9 mouse cellular contexts compared by ENCODE assay signal in genomic region chr5:100536638-100537037, GRCm38 (mm10). TPM values are rescaled to one million over a fixed set of nuclear protein-coding genes. Genes with fewer than 3 reads are reported as not detected.
DNase-seq lines count a peak whose midpoint lies in the region; ATAC-seq lines count a peak whose summit lies in the region.
"Had no signal": no experiment of that assay in that cellular context is flagged by ENCODE, and none has a peak within 500 bp of the region (broad histone marks: within the 10 kb centered on the region; RNA-seq: fewer than 3 reads in every experiment).

No protein-coding gene starts in this region.

- H3K27ac ChIP-seq in embryonic facial prominence, embryonic 11.5 days (replicated peaks; ENCODE audit: low read depth, low read length): no peak overlapping the region
- no peak overlapping the region for H3K27ac ChIP-seq in embryonic facial prominence, embryonic 10.5 days (replicated peaks)
- no peak overlapping the region for H3K27ac ChIP-seq in neural tube, embryonic 11.5 days (ENCODE audit: low read depth, low read length)
- no peak overlapping the region for H3K27ac ChIP-seq in neural tube, embryonic 15.5 days (replicated peaks)
- no peak overlapping the region for H3K27ac ChIP-seq in liver, embryonic 13.5 days
- H3K27ac ChIP-seq: neural tube, embryonic 13.5 days had no signal

- H3K9ac ChIP-seq in embryonic facial prominence, embryonic 11.5 days (replicated peaks; ENCODE audit: low read length): no peak overlapping the region
- H3K9ac ChIP-seq in neural tube, embryonic 11.5 days (ENCODE audit: low read length): no peak overlapping the region
- no peak overlapping the region for H3K9ac ChIP-seq in neural tube, embryonic 15.5 days (replicated peaks)
- no peak overlapping the region for H3K9ac ChIP-seq in liver, embryonic 13.5 days
- H3K9ac ChIP-seq: neural tube, embryonic 13.5 days had no signal

- H3K4me1 ChIP-seq in embryonic facial prominence, embryonic 11.5 days (ENCODE audit: control insufficient read depth, insufficient read depth, low read length): no peaks in the 10 kb centered on the region
- no peaks in the 10 kb centered on the region for H3K4me1 ChIP-seq in embryonic facial prominence, embryonic 10.5 days
- no peaks in the 10 kb centered on the region for H3K4me1 ChIP-seq in neural tube, embryonic 11.5 days (ENCODE audit: control insufficient read depth, insufficient read depth, low read length)
- no peaks in the 10 kb centered on the region for H3K4me1 ChIP-seq in neural tube, embryonic 15.5 days
- H3K4me1 ChIP-seq in liver, embryonic 13.5 days (replicated peaks): no peaks in the 10 kb centered on the region
- H3K4me1 ChIP-seq: neural tube, embryonic 13.5 days had no signal

- no peaks in the 10 kb centered on the region for H3K9me3 ChIP-seq in embryonic facial prominence, embryonic 11.5 days (replicated peaks; ENCODE audit: control insufficient read depth, low read length)
- H3K9me3 ChIP-seq in embryonic facial prominence, embryonic 10.5 days: no peaks in the 10 kb centered on the region
- H3K9me3 ChIP-seq in neural tube, embryonic 11.5 days (ENCODE audit: control insufficient read depth, low read length): no peaks in the 10 kb centered on the region
- no peaks in the 10 kb centered on the region for H3K9me3 ChIP-seq in neural tube, embryonic 15.5 days (replicated peaks)
- H3K9me3 ChIP-seq in liver, embryonic 13.5 days (replicated peaks): no peaks in the 10 kb centered on the region
- H3K9me3 ChIP-seq: neural tube, embryonic 13.5 days had no signal

- no peak overlapping the region for H3K4me2 ChIP-seq in embryonic facial prominence, embryonic 11.5 days (ENCODE audit: low read depth, low read length)
- no peak overlapping the region for H3K4me2 ChIP-seq in neural tube, embryonic 11.5 days (ENCODE audit: low read depth)
- H3K4me2 ChIP-seq in neural tube, embryonic 15.5 days: no peak overlapping the region
- no peak overlapping the region for H3K4me2 ChIP-seq in liver, embryonic 13.5 days
- H3K4me2 ChIP-seq: neural tube, embryonic 13.5 days had no signal

- H3K4me3 ChIP-seq in embryonic facial prominence, embryonic 11.5 days (ENCODE audit: low read depth, low read length): no peak overlapping the region
- no peak overlapping the region for H3K4me3 ChIP-seq in embryonic facial prominence, embryonic 10.5 days
- no peak overlapping the region for H3K4me3 ChIP-seq in neural tube, embryonic 11.5 days (ENCODE audit: low read depth, low read length)
- no peak overlapping the region for H3K4me3 ChIP-seq in neural tube, embryonic 15.5 days (replicated peaks)
- no peak overlapping the region for H3K4me3 ChIP-seq in liver, embryonic 13.5 days (replicated peaks)
- H3K4me3 ChIP-seq: neural tube, embryonic 13.5 days had no signal

- WGBS in embryonic facial prominence, embryonic 11.5 days: 93% methylated on average over 3 of the region's 3 CpGs
- 86% methylated on average over 3 of the region's 3 CpGs for WGBS in embryonic facial prominence, embryonic 10.5 days
- 90% methylated on average over 3 of the region's 3 CpGs for WGBS in neural tube, embryonic 11.5 days
- 92% methylated on average over 3 of the region's 3 CpGs for WGBS in neural tube, embryonic 15.5 days
- 80% methylated on average over 3 of the region's 3 CpGs for WGBS in liver, embryonic 13.5 days (ENCODE audit: insufficient replicate concordance)

- peaks cover under 1% of the 10 kb centered on the region; the same call in 1 of the 2 replicates for H3K36me3 ChIP-seq in embryonic facial prominence, embryonic 11.5 days (replicated peaks; ENCODE audit: control insufficient read depth, insufficient read depth, low read depth, low read length)
- peaks cover 94% of the 10 kb centered on the region for H3K36me3 ChIP-seq in embryonic facial prominence, embryonic 10.5 days (replicated peaks)
- H3K36me3 ChIP-seq in neural tube, embryonic 11.5 days (ENCODE audit: control insufficient read depth, insufficient read depth, low read length): peaks cover 5% of the 10 kb centered on the region
- peaks cover 49% of the 10 kb centered on the region for H3K36me3 ChIP-seq in neural tube, embryonic 15.5 days
- H3K36me3 ChIP-seq in liver, embryonic 13.5 days: peaks cover 61% of the 10 kb centered on the region

- H3K27me3 ChIP-seq in embryonic facial prominence, embryonic 11.5 days (ENCODE audit: control insufficient read depth, insufficient read depth, low read length): no peaks in the 10 kb centered on the region
- no peaks in the 10 kb centered on the region for H3K27me3 ChIP-seq in embryonic facial prominence, embryonic 10.5 days (replicated peaks; ENCODE audit: low read depth, poor library complexity, severe bottlenecking)
- no peaks in the 10 kb centered on the region for H3K27me3 ChIP-seq in neural tube, embryonic 11.5 days (ENCODE audit: control insufficient read depth, insufficient read depth, low read length)
- H3K27me3 ChIP-seq in neural tube, embryonic 15.5 days (replicated peaks): no peaks in the 10 kb centered on the region
- H3K27me3 ChIP-seq in liver, embryonic 13.5 days: no peaks in the 10 kb centered on the region
- H3K27me3 ChIP-seq: neural tube, embryonic 13.5 days had no signal

- DNase-seq in embryonic facial prominence, embryonic 11.5 days (ENCODE audit: low spot score): peak; percentile 54
- no peak for DNase-seq in embryonic facial prominence, embryonic 10.5 days (ENCODE audit: low spot score)
- DNase-seq in neural tube, embryonic 11.5 days (ENCODE audit: low spot score): peak; percentile 15
- peak; percentile 24 for DNase-seq in embryo, embryonic 9.5 days (ENCODE audit: extremely low spot score)
- DNase-seq in liver, embryonic 13.5 days: peak; percentile 9
- peak; percentile 8 for DNase-seq in telencephalon, adult 2 months (ENCODE audit: low read depth, low spot score)

- no peak for ATAC-seq in embryonic facial prominence, embryonic 11.5 days (replicated peaks; ENCODE audit: insufficient number of reproducible peaks, low FRiP score, low TSS enrichment, low read depth)
- no peak for ATAC-seq in neural tube, embryonic 11.5 days (ENCODE audit: insufficient read depth, low FRiP score, low TSS enrichment)
- ATAC-seq in neural tube, embryonic 15.5 days (ENCODE audit: low FRiP score): no peak
- no peak for ATAC-seq in liver, embryonic 13.5 days (ENCODE audit: low read depth)
- ATAC-seq in erythroid progenitor cell, adult 5-6 weeks (replicated peaks; ENCODE audit: low FRiP score, poor library complexity, severe bottlenecking): no peak

RNA-seq across cellular contexts. Expression of gene Cops4, which starts 18.5 kb away (rescaled TPM):
- polyA plus RNA-seq in embryonic facial prominence, embryonic 11.5 days (2014; fragmentation: Nextera tagmentation; extraction: Ambion mirVana): 258 and 263 TPM in 2 replicates
- 236 and 237 TPM in 2 replicates for polyA plus RNA-seq in embryonic facial prominence, embryonic 10.5 days (2016; fragmentation: Nextera tagmentation; extraction: Ambion mirVana)
- 234 and 239 TPM in 2 replicates for polyA plus RNA-seq in neural tube, embryonic 11.5 days (2014; fragmentation: Nextera tagmentation; extraction: Ambion mirVana)
- 177 and 183 TPM in 2 replicates for polyA plus RNA-seq in neural tube, embryonic 15.5 days (2015; fragmentation: Nextera tagmentation; extraction: Ambion mirVana)
- polyA plus RNA-seq in liver, embryonic 13.5 days (2015; fragmentation: Nextera tagmentation; extraction: Ambion mirVana): 96.0 and 110 TPM in 2 replicates
- 17.2 and 29.6 TPM in 2 replicates for total RNA-seq in erythroid progenitor cell, adult 5-6 weeks (2015; ENCODE audit: low replicate concordance)
- 28.4 and 53.8 TPM in 2 replicates for total RNA-seq in erythroid progenitor cell, adult 5-6 weeks (2017; ENCODE audit: low replicate concordance)

RNA-seq across cellular contexts. Expression of gene Plac8, which starts 35.4 kb away (rescaled TPM):
- polyA plus RNA-seq in embryonic facial prominence, embryonic 11.5 days (2014; fragmentation: Nextera tagmentation; extraction: Ambion mirVana): 5.3 and 5.5 TPM in 2 replicates
- polyA plus RNA-seq in embryonic facial prominence, embryonic 10.5 days (2016; fragmentation: Nextera tagmentation; extraction: Ambion mirVana): 3.7 and 4.2 TPM in 2 replicates
- 2.5 and 2.7 TPM in 2 replicates for polyA plus RNA-seq in neural tube, embryonic 11.5 days (2014; fragmentation: Nextera tagmentation; extraction: Ambion mirVana)
- polyA plus RNA-seq in neural tube, embryonic 15.5 days (2015; fragmentation: Nextera tagmentation; extraction: Ambion mirVana): 0.78 and 73.0 TPM in 2 replicates
- 56.3 and 58.7 TPM in 2 replicates for polyA plus RNA-seq in liver, embryonic 13.5 days (2015; fragmentation: Nextera tagmentation; extraction: Ambion mirVana)
- total RNA-seq in erythroid progenitor cell, adult 5-6 weeks (2015; ENCODE audit: low replicate concordance): 276 and 360 TPM in 2 replicates
- total RNA-seq in erythroid progenitor cell, adult 5-6 weeks (2017; ENCODE audit: low replicate concordance): 160 and 183 TPM in 2 replicates

RNA-seq across cellular contexts. Expression of gene Lin54, which starts 36.2 kb away (rescaled TPM):
- 16.1 and 19.0 TPM in 2 replicates for polyA plus RNA-seq in embryonic facial prominence, embryonic 11.5 days (2014; fragmentation: Nextera tagmentation; extraction: Ambion mirVana)
- polyA plus RNA-seq in embryonic facial prominence, embryonic 10.5 days (2016; fragmentation: Nextera tagmentation; extraction: Ambion mirVana): 14.2 and 15.4 TPM in 2 replicates
- 16.8 and 18.2 TPM in 2 replicates for polyA plus RNA-seq in neural tube, embryonic 11.5 days (2014; fragmentation: Nextera tagmentation; extraction: Ambion mirVana)
- 6.0 and 7.5 TPM in 2 replicates for polyA plus RNA-seq in neural tube, embryonic 15.5 days (2015; fragmentation: Nextera tagmentation; extraction: Ambion mirVana)
- polyA plus RNA-seq in liver, embryonic 13.5 days (2015; fragmentation: Nextera tagmentation; extraction: Ambion mirVana): 9.3 and 12.1 TPM in 2 replicates
- total RNA-seq in erythroid progenitor cell, adult 5-6 weeks (2015; ENCODE audit: low replicate concordance): 68.8 and 122 TPM in 2 replicates
- 66.7 and 88.1 TPM in 2 replicates for total RNA-seq in erythroid progenitor cell, adult 5-6 weeks (2017; ENCODE audit: low replicate concordance)
